Mouse (Mus musculus) thymus, adult 2 months (tissue): ENCODE measurements around the gene Dab2ip. TPM values are rescaled to one million over a fixed set of nuclear protein-coding genes. Genes with fewer than 3 reads are reported as not detected.

Experiments used
- DNase-seq: peaks from one replicate; pipeline ENCODE4 v3.0.0; 2021
- H3K27ac ChIP-seq: fragments of 200-500 bp; 2 replicates; pipeline ENCODE4 v1.5.1; 2012; ENCODE audit warnings: low read length, control low read depth; ENCODE audit not compliant: control insufficient read depth, insufficient read depth
- H3K27me3 ChIP-seq: fragments of 200-500 bp; 2 replicates; pipeline ENCODE4 v1.6.1; 2012; ENCODE audit warnings: mild to moderate bottlenecking, low read length, moderate library complexity, mixed read lengths; ENCODE audit not compliant: control insufficient read depth, insufficient read depth
- H3K36me3 ChIP-seq: fragments of 200-500 bp; 2 replicates; pipeline ENCODE4 v1.6.1; 2012; ENCODE audit warnings: mild to moderate bottlenecking, low read length, moderate library complexity; ENCODE audit not compliant: control insufficient read depth, insufficient read depth
- H3K4me1 ChIP-seq: fragments of 200-500 bp; replicated peaks from 2 replicates; pipeline ENCODE4 v1.6.1; 2012; ENCODE audit warnings: low read length; ENCODE audit not compliant: control insufficient read depth, insufficient read depth
- H3K4me3 ChIP-seq: fragments of 200-500 bp; 2 replicates; pipeline ENCODE4 v1.5.1; 2012; ENCODE audit warnings: mild to moderate bottlenecking, low read length, control low read depth, moderate library complexity; ENCODE audit not compliant: control insufficient read depth, insufficient read depth
- CTCF ChIP-seq: fragments of 200-500 bp; IDR thresholded peaks from 2 replicates; pipeline ENCODE4 v1.5.1; 2012; ENCODE audit warnings: mild to moderate bottlenecking, control low read depth, low read length, moderate library complexity, borderline replicate concordance; ENCODE audit not compliant: control insufficient read depth, poor library complexity, insufficient read depth; ENCODE audit errors: extremely low read depth
- POLR2A ChIP-seq: fragments of 200-500 bp; IDR thresholded peaks from 2 replicates; pipeline ENCODE4 v1.6.1; 2012; ENCODE audit warnings: mild to moderate bottlenecking, low read length, control low read depth, moderate library complexity; ENCODE audit not compliant: control insufficient read depth, poor library complexity, insufficient read depth; ENCODE audit errors: extremely low read depth
- WGBS: fragments of 180-500 bp; shearing (Covaris S2); methylation state at CpG from one replicate; pipeline ENCODE4 v1.1.7; 2018; 5-methylcytosine and 5-hydroxymethylcytosine counted together
- polyA plus RNA-seq: library from polyadenylated mRNA; depleted of rRNA; stranded (reverse); fragments of >200 nt; gene quantifications from 2 replicates; pipeline ENCODE4 v1.2.3, GENCODE M21; 2012

The Dab2ip gene
- polyA plus RNA-seq, 1 experiment, result 36.2 TPM

DNA sequence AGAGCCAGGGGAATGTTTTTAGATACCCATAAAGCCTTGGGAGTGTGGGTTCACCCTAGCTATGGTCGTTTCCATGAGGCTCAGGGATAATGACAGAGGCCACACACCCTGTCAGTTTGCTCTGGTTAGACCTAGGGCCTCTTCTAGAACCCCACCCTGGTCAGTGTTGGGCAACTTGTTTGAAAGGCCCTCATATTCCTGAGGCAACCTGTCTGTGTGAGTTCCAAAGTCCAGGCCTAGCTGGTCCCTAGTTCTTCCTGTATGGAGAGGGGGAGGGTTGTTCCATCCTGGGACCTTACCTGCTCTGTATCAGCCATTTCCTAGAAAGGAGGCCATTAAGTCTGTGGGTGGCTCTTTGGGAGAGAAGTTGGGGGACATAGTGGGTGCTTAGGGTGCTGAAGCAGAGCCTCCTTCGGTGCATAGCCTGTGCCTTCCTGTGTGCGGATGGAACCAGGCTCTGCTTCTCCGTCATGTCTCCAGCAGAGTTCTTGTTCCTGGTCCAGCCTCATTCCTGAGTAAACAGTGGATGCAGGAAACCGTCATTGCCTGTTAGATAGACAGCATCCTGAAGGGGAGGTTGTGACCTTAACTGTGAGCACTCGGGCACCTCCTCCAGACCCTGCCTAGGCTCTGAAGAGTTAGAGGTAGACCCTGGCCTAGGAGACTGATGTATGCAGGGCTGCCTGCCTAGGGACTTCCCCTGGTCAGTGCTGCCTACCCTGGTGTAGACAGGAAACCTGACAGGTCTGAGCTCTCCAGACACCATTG lies 59.0 kb downstream of the Dab2ip start:
- Histone ChIP-seq H3K36me3 (no peaks in the 10 kb centered on the region), H3K4me3 (no peak overlapping the region), H3K4me1 (peaks cover 7% of the 10 kb centered on the region; the same call in 1 of the 2 replicates), H3K27ac (no peak overlapping the region), H3K27me3 (no peaks in the 10 kb centered on the region; the same call in 1 of the 2 replicates)
- no peak for DNase-seq
- no peak for TF ChIP-seq POLR2A
- no peak for TF ChIP-seq CTCF
- WGBS, result 92% methylated on average over 6 of the region's 6 CpGs

GRCm38 (mm10) chr2:35618981-35619380 lies 60.9 kb downstream of the Dab2ip start:
- 91% methylated on average over 7 of the region's 7 CpGs for WGBS
- Histone ChIP-seq H3K27ac (no peak overlapping the region), H3K4me1 (peaks cover 11% of the 10 kb centered on the region; the same call in 1 of the 2 replicates), H3K4me3 (no peak overlapping the region), H3K36me3 (no peaks in the 10 kb centered on the region), H3K27me3 (no peaks in the 10 kb centered on the region; the same call in 1 of the 2 replicates)
- no peak for DNase-seq
- no peak for TF ChIP-seq POLR2A
- no peak for TF ChIP-seq CTCF

DNA sequence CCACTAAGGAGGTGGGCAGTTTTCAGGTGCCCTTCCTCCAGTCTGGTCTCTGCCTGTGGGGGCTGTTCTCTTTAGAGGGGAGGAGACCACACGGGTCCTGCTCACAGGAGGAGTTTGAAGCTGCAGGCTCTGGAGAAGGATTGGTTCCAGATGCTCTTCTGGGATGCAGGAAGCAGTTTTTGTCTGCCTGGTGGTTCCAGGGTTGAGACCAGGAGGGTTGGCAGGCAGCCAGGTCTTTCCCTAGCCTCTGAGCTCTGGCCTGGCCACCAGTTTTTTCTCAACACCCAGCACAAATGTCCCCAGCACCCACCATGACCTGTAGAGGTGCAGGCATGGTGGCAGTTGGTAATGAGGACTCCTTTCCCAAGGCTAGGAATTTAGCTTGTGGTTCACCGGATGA lies 61.5 kb downstream of the Dab2ip start:
- TF ChIP-seq CTCF, result no peak
- no peak for TF ChIP-seq POLR2A
- no peak for DNase-seq
- WGBS, result 86% methylated on average over 2 of the region's 2 CpGs
- no peak overlapping the region for H3K4me3 ChIP-seq
- peaks cover 11% of the 10 kb centered on the region; the same call in 1 of the 2 replicates for H3K4me1 ChIP-seq
- H3K27me3 ChIP-seq, result no peaks in the 10 kb centered on the region; the same call in 1 of the 2 replicates
- no peak overlapping the region for H3K27ac ChIP-seq
- H3K36me3 ChIP-seq, result no peaks in the 10 kb centered on the region

- no peak for DNase-seq
- TF ChIP-seq POLR2A, result no peak
- no peak for TF ChIP-seq CTCF
- Histone ChIP-seq H3K27ac (no peak overlapping the region), H3K4me3 (no peak overlapping the region), H3K27me3 (no peaks in the 10 kb centered on the region; the same call in 1 of the 2 replicates), H3K36me3 (no peaks in the 10 kb centered on the region), H3K4me1 (peaks cover 11% of the 10 kb centered on the region; the same call in 1 of the 2 replicates)
- 70% methylated on average over 7 of the region's 7 CpGs for WGBS
Observed at GRCm38 (mm10) chr2:35620364-35621224, 62.5 kb downstream of the Dab2ip start.

DNA sequence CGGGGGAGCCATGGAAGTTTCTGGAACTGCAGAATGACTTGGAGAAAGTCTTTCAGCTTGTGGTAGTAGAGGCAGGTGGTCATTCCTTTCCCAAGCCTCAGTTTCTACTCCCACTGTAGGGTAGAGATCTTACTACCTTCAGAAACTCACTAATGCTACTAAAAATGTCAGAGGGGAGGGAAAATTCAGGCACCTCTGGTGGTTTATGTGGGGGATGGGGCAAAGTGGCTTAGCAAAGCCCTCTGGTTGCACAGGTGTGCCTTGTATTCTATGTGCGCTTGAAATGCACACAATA lies 63.1 kb downstream of the Dab2ip start:
- Histone ChIP-seq H3K4me3 (no peak overlapping the region), H3K4me1 (peaks cover 11% of the 10 kb centered on the region; the same call in 1 of the 2 replicates), H3K27ac (no peak overlapping the region), H3K27me3 (no peaks in the 10 kb centered on the region; the same call in 1 of the 2 replicates), H3K36me3 (no peaks in the 10 kb centered on the region)
- WGBS, result 69% methylated on average over 2 of the region's 2 CpGs
- DNase-seq, result no peak
- no peak for TF ChIP-seq CTCF
- TF ChIP-seq POLR2A, result no peak

DNA sequence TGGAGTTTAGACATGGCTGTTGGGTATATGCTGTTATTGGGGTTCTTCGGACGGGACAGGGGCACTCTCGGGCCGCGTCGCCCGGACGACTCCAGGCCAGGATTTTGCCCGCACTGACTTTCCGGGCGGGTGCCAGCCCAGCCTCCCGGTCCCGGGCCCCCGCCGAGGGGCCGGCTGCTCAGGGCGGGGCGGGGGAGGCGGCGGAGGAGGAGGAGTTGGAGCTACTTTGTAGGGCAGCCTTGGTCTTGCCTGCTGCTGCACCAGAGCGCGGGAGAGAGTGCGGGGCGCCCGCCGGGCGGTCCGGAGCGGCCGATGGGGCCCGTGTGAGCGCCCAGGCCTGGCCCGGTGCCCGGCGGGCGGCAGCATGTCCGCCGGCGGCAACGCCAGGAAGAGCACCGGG lies 63.7 kb downstream of the Dab2ip start:
- H3K27ac ChIP-seq, result no peak overlapping the region
- TF ChIP-seq POLR2A (no peak), CTCF (no peak)
- WGBS, result 3% methylated on average over 40 of the region's 41 CpGs
- peaks cover 11% of the 10 kb centered on the region; the same call in 1 of the 2 replicates for H3K4me1 ChIP-seq
- H3K27me3 ChIP-seq, result no peaks in the 10 kb centered on the region; the same call in 1 of the 2 replicates
- peak; percentile 9 for DNase-seq
- peak overlapping the region; percentile 33 for H3K4me3 ChIP-seq
- no peaks in the 10 kb centered on the region for H3K36me3 ChIP-seq

DNA sequence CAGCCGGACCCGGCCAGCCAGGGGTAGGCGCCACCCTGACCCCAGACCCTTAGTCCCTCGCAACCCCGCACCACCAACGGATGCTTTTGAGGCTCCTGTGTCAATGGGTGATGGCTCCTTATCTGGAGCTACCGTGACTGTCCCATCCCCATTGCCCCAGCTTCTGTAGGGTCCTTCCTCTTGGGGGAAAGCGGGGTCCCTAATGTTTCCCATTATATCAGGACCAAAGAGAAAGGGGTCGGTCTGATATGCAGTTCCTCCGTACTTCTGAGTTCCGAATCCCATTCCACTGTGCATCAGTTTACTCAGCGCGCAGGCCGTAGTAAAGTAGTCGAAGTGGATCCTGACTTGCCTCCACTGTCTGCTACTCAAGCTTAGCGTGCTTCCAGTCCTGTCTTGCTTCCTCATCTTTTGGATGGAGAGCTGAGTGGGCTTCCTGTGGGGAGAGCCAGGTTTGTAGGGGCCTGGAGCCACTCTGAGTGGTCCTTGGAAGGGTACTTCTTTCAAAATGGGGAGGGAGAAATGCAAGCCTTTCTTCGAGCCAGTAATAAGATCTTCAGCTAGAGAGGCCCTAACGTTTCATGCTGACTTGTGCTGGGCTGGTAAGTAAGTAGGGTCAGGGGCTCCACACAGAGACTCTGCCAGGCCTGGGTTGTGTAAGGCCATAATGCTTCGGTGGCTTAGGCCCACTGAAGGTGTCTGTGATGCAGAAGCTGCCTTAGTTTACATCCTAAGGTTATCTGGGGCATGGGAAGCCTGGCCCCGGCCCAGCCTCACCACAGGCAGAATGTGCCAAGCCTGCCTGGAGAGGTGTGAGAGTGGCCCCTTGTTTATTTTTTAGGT lies 64.4 kb downstream of the Dab2ip start:
- Histone ChIP-seq H3K27ac (no peak overlapping the region), H3K4me1 (peaks cover 11% of the 10 kb centered on the region; the same call in 1 of the 2 replicates), H3K4me3 (peak overlapping the region; percentile 33), H3K36me3 (no peaks in the 10 kb centered on the region), H3K27me3 (no peaks in the 10 kb centered on the region; the same call in 1 of the 2 replicates)
- DNase-seq, result no peak
- WGBS, result 36% methylated on average over 20 of the region's 20 CpGs
- TF ChIP-seq POLR2A (no peak), CTCF (no peak)
